Mouse (Mus musculus) cerebellum, adult 11-12 months (tissue): Measurements from ENCODE around the gene Gm17416.

Source experiments
- DNase-seq: peaks from one replicate; pipeline ENCODE4 v3.0.0; 2022

The Gm17416 gene

DNA sequence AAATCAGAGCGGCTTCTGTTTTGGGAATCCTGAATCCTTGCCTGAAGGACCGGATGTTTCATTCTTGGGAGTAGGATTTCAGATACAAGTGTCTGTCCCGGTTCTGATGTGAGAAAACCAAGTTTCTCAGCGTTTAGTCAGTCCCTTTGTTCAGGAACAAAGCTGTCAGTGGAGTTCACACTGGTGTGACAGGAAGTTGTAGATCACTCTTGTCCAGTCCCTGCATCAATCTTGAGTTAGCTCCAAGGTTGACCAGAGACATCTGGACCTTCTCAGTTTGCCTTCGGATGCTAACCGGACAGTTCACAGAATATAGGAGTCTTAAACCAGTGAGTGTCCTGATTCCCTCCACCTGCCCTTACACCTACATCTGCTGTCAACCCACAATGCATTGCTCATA, 38.6 kb downstream of the Gm17416 start:
- no peak for DNase-seq

- DNase-seq = no peak
Observed at GRCm38 (mm10) chr2:152608719-152609118, 39.6 kb downstream of the Gm17416 start.

DNA sequence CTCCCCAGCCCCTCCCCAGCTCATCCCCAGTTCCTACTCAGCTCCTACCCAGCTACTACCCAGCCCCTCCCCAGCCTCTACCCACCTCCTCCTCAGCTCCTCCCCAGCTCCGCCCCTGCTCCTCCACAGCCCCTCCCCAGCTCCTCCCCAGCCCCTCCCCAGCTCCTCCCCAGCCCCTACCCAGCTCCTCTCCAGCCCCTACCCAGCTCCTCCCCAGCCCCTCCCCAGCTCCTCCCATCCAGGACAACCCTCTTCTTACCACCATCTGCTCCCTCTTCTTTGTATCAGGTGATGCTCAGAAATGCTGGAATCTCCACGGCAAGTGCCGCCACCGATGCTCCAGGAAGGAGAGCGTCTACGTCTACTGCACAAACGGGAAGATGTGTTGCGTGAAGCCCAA, 43.1 kb downstream of the Gm17416 start:
- DNase-seq = no peak

- peak; percentile 6 for DNase-seq
Observed at GRCm38 (mm10) chr2:152615563-152615962, 46.4 kb downstream of the Gm17416 start.

DNA sequence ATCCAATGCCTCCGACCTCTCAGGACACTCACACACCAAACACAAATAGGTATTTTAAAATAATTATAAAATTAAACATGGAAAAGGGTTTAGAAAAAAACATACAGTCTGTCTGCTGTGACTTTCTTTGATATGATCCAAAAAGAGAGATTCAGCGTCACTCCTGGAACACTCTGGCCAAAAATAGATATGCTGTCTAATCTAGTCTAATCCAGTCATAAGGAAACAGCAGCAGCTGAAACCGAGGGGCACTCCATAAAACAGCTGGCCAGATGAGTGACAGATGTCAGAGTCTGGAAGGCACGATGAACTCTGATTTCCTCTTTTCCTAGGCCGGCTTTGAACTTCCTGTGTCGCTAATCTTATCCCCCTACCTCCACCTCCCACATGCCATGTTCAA, 47.3 kb downstream of the Gm17416 start:
- DNase-seq = no peak

DNA sequence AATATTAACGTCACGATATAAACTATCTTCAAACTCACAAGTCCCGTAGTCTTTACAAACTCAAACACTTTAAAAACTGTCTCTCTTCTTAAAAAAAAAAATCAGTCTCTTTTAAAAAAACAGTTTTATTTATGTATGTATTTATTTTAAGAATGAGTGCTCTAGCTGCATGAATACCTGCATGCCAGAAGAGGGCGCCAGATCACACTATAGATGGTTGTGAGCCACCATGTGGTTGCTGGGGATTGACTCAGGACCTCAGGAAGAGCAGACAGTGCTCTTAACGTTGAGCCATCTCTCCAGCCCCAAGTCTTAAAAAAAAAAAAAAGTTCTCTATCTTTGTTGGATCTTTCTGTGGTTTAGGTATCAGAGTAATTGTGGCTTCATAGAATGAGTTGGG, 48.2 kb downstream of the Gm17416 start:
- no peak for DNase-seq
